Mouse (Mus musculus): ENCODE data around the gene Miox. TPM values are rescaled to one million over a fixed set of nuclear protein-coding genes. Genes with fewer than 3 reads are reported as not detected.

Gene Miox
- polyA plus RNA-seq, 1 experiment from 2014 or later: not detected

GRCm38 (mm10) chr15:89351302-89351701 lies 17.1 kb downstream of the Miox start:
- H3K27me3 ChIP-seq (replicated peaks; ENCODE audit: control insufficient read depth, insufficient read depth, low read length): no peaks in the 10 kb centered on the region
- no peak overlapping the region for H3K4me2 ChIP-seq (ENCODE audit: low read length)
- 92% methylated on average over 15 of the region's 15 CpGs for WGBS
- ATAC-seq: no peak
- peaks cover 7% of the 10 kb centered on the region for H3K4me1 ChIP-seq (ENCODE audit: control insufficient read depth, insufficient read depth, low read length)
- no peak overlapping the region for H3K4me3 ChIP-seq (ENCODE audit: low read depth, low read length)
- peaks cover 46% of the 10 kb centered on the region for H3K36me3 ChIP-seq (ENCODE audit: control insufficient read depth, insufficient read depth, low read length)
- no peak overlapping the region for H3K9ac ChIP-seq (ENCODE audit: low read length)
- no peak overlapping the region for H3K27ac ChIP-seq (ENCODE audit: low read depth, low read length)
- DNase-seq (ENCODE audit: low spot score): no peak
- H3K9me3 ChIP-seq (replicated peaks; ENCODE audit: control insufficient read depth, low read length): no peaks in the 10 kb centered on the region

GRCm38 (mm10) chr15:89352054-89352453 lies 17.9 kb downstream of the Miox start:
- ATAC-seq (no peak), DNase-seq (ENCODE audit: low spot score) (no peak)
- Histone ChIP-seq H3K36me3 (ENCODE audit: control insufficient read depth, insufficient read depth, low read length) (peaks cover 46% of the 10 kb centered on the region), H3K27ac (ENCODE audit: low read depth, low read length) (no peak overlapping the region), H3K4me3 (ENCODE audit: low read depth, low read length) (no peak overlapping the region), H3K9me3 (replicated peaks; ENCODE audit: control insufficient read depth, low read length) (no peaks in the 10 kb centered on the region), H3K4me2 (ENCODE audit: low read length) (no peak overlapping the region), H3K9ac (ENCODE audit: low read length) (no peak overlapping the region), H3K4me1 (ENCODE audit: control insufficient read depth, insufficient read depth, low read length) (peaks cover 8% of the 10 kb centered on the region), H3K27me3 (replicated peaks; ENCODE audit: control insufficient read depth, insufficient read depth, low read length) (no peaks in the 10 kb centered on the region)
- 97% methylated on average over 14 of the region's 14 CpGs for WGBS

GRCm38 (mm10) chr15:89352795-89353194 lies 18.6 kb downstream of the Miox start:
- Histone ChIP-seq H3K9ac (ENCODE audit: low read length) (no peak overlapping the region), H3K4me2 (ENCODE audit: low read length) (no peak overlapping the region), H3K4me1 (ENCODE audit: control insufficient read depth, insufficient read depth, low read length) (peaks cover 14% of the 10 kb centered on the region), H3K36me3 (ENCODE audit: control insufficient read depth, insufficient read depth, low read length) (peaks cover 46% of the 10 kb centered on the region), H3K27me3 (replicated peaks; ENCODE audit: control insufficient read depth, insufficient read depth, low read length) (no peaks in the 10 kb centered on the region), H3K9me3 (replicated peaks; ENCODE audit: control insufficient read depth, low read length) (no peaks in the 10 kb centered on the region), H3K4me3 (ENCODE audit: low read depth, low read length) (no peak overlapping the region), H3K27ac (ENCODE audit: low read depth, low read length) (no peak overlapping the region)
- 97% methylated on average over 12 of the region's 12 CpGs for WGBS
- no peak for ATAC-seq
- DNase-seq (ENCODE audit: low spot score): no peak

- Histone ChIP-seq H3K4me1 (ENCODE audit: control insufficient read depth, insufficient read depth, low read length) (peaks cover 14% of the 10 kb centered on the region), H3K9ac (ENCODE audit: low read length) (no peak overlapping the region; the same call in 1 of the 2 replicates), H3K4me2 (ENCODE audit: low read length) (no peak overlapping the region), H3K4me3 (ENCODE audit: low read depth, low read length) (no peak overlapping the region), H3K9me3 (replicated peaks; ENCODE audit: control insufficient read depth, low read length) (no peaks in the 10 kb centered on the region), H3K36me3 (ENCODE audit: control insufficient read depth, insufficient read depth, low read length) (peaks cover 49% of the 10 kb centered on the region), H3K27me3 (replicated peaks; ENCODE audit: control insufficient read depth, insufficient read depth, low read length) (no peaks in the 10 kb centered on the region), H3K27ac (ENCODE audit: low read depth, low read length) (no peak overlapping the region)
- WGBS: 96% methylated on average over 16 of the region's 16 CpGs
- DNase-seq (ENCODE audit: low spot score) (no peak), ATAC-seq (no peak)
Observed at GRCm38 (mm10) chr15:89353837-89354236, 19.6 kb downstream of the Miox start.

- H3K9ac ChIP-seq (ENCODE audit: low read length): peak overlapping the region; percentile 83
- ATAC-seq (no peak), DNase-seq (ENCODE audit: low spot score) (no peak)
- H3K4me3 ChIP-seq (ENCODE audit: low read depth, low read length): peak overlapping the region; percentile 83
- H3K4me2 ChIP-seq (ENCODE audit: low read length): peak overlapping the region; percentile 73
- no peak overlapping the region for H3K27ac ChIP-seq (ENCODE audit: low read depth, low read length)
- no peaks in the 10 kb centered on the region for H3K9me3 ChIP-seq (replicated peaks; ENCODE audit: control insufficient read depth, low read length)
- H3K36me3 ChIP-seq (ENCODE audit: control insufficient read depth, insufficient read depth, low read length): peaks cover 48% of the 10 kb centered on the region
- H3K27me3 ChIP-seq (replicated peaks; ENCODE audit: control insufficient read depth, insufficient read depth, low read length): no peaks in the 10 kb centered on the region
- peaks cover 14% of the 10 kb centered on the region for H3K4me1 ChIP-seq (ENCODE audit: control insufficient read depth, insufficient read depth, low read length)
- WGBS: 80% methylated on average over 7 of the region's 7 CpGs
Observed at GRCm38 (mm10) chr15:89354455-89354854, 20.3 kb downstream of the Miox start.

GRCm38 (mm10) chr15:89355241-89356187 lies 21.3 kb downstream of the Miox start, which contains the start of the genes Lmf2 and Ncaph2:
TSS of gene Lmf2 (minus strand) at chr15:89355659.
TSS of gene Ncaph2 (plus strand) at chr15:89355719.
- Histone ChIP-seq H3K9ac (ENCODE audit: low read length) (peak within 1 kb of the TSS; percentile 83), H3K36me3 (ENCODE audit: control insufficient read depth, insufficient read depth, low read length) (peaks cover 41% of the 10 kb centered on the region), H3K27me3 (replicated peaks; ENCODE audit: control insufficient read depth, insufficient read depth, low read length) (no peaks in the 10 kb centered on the region), H3K4me3 (ENCODE audit: low read depth, low read length) (peak within 1 kb of the TSS; percentile 83), H3K27ac (ENCODE audit: low read depth, low read length) (peak within 1 kb of the TSS; percentile 46), H3K4me1 (ENCODE audit: control insufficient read depth, insufficient read depth, low read length) (peaks cover 14% of the 10 kb centered on the region), H3K4me2 (ENCODE audit: low read length) (peak within 1 kb of the TSS; percentile 78), H3K9me3 (replicated peaks; ENCODE audit: control insufficient read depth, low read length) (no peaks in the 10 kb centered on the region)
- peak; percentile 98 for DNase-seq (ENCODE audit: low spot score)
- WGBS: under 1% methylated on average over 63 of the region's 64 CpGs
- ATAC-seq: peak; percentile 93

GRCm38 (mm10) chr15:89356372-89356771 lies 22.2 kb downstream of the Miox start:
- WGBS: 0% methylated on average over 15 of the region's 15 CpGs
- H3K9ac ChIP-seq (ENCODE audit: low read length): peak overlapping the region; percentile 83
- ATAC-seq (peak; percentile 60), DNase-seq (ENCODE audit: low spot score) (peak; percentile 93)
- no peaks in the 10 kb centered on the region for H3K9me3 ChIP-seq (replicated peaks; ENCODE audit: control insufficient read depth, low read length)
- H3K4me2 ChIP-seq (ENCODE audit: low read length): peak overlapping the region; percentile 78
- H3K27ac ChIP-seq (ENCODE audit: low read depth, low read length): peak overlapping the region; percentile 46
- H3K36me3 ChIP-seq (ENCODE audit: control insufficient read depth, insufficient read depth, low read length): peaks cover 41% of the 10 kb centered on the region
- H3K4me1 ChIP-seq (ENCODE audit: control insufficient read depth, insufficient read depth, low read length): peaks cover 14% of the 10 kb centered on the region
- H3K27me3 ChIP-seq (replicated peaks; ENCODE audit: control insufficient read depth, insufficient read depth, low read length): no peaks in the 10 kb centered on the region
- peak overlapping the region; percentile 83 for H3K4me3 ChIP-seq (ENCODE audit: low read depth, low read length)

GRCm38 (mm10) chr15:89358784-89359183 lies 24.6 kb downstream of the Miox start:
- ATAC-seq: no peak
- Histone ChIP-seq H3K4me3 (ENCODE audit: low read depth, low read length) (no peak overlapping the region), H3K9ac (ENCODE audit: low read length) (no peak overlapping the region), H3K27me3 (replicated peaks; ENCODE audit: control insufficient read depth, insufficient read depth, low read length) (no peaks in the 10 kb centered on the region), H3K4me1 (ENCODE audit: control insufficient read depth, insufficient read depth, low read length) (peaks cover 14% of the 10 kb centered on the region), H3K4me2 (ENCODE audit: low read length) (no peak overlapping the region), H3K9me3 (replicated peaks; ENCODE audit: control insufficient read depth, low read length) (no peaks in the 10 kb centered on the region), H3K36me3 (ENCODE audit: control insufficient read depth, insufficient read depth, low read length) (peaks cover 41% of the 10 kb centered on the region), H3K27ac (ENCODE audit: low read depth, low read length) (no peak overlapping the region)
- no peak for DNase-seq (ENCODE audit: low spot score)
- 88% methylated on average over 3 of the region's 3 CpGs for WGBS

- no peaks in the 10 kb centered on the region for H3K9me3 ChIP-seq (replicated peaks; ENCODE audit: control insufficient read depth, low read length)
- WGBS: 92% methylated on average over 7 of the region's 7 CpGs
- DNase-seq (ENCODE audit: low spot score): no peak
- no peaks in the 10 kb centered on the region for H3K4me1 ChIP-seq (ENCODE audit: control insufficient read depth, insufficient read depth, low read length)
- no peak overlapping the region for H3K4me2 ChIP-seq (ENCODE audit: low read length)
- no peak overlapping the region for H3K27ac ChIP-seq (ENCODE audit: low read depth, low read length)
- H3K36me3 ChIP-seq (ENCODE audit: control insufficient read depth, insufficient read depth, low read length): peaks cover 81% of the 10 kb centered on the region
- no peaks in the 10 kb centered on the region for H3K27me3 ChIP-seq (replicated peaks; ENCODE audit: control insufficient read depth, insufficient read depth, low read length)
- no peak overlapping the region for H3K4me3 ChIP-seq (ENCODE audit: low read depth, low read length)
- H3K9ac ChIP-seq (ENCODE audit: low read length): no peak overlapping the region
- no peak for ATAC-seq
Observed at GRCm38 (mm10) chr15:89363051-89363450, 28.9 kb downstream of the Miox start.

Measured in forebrain, embryonic 14.5 days (tissue).